ENCODE assay signal across 8 mouse cellular contexts in genomic region chr5:125111137-125111536, GRCm38 (mm10).
DNase-seq lines count a peak whose midpoint lies in the region; ATAC-seq and TF ChIP-seq lines count a peak whose summit lies in the region.

No protein-coding gene starts in this region.

- TF ChIP-seq EP300 in stomach, postnatal 0 days (optimal IDR thresholded peaks at IDR 0.05), result no peak

- no peaks in the 10 kb centered on the region for H3K27me3 ChIP-seq in kidney, adult 2 months (replicated peaks; ENCODE audit: control insufficient read depth, insufficient read depth, low read length)
- H3K27me3 ChIP-seq in forebrain, embryonic 16.5 days (replicated peaks; ENCODE audit: control insufficient read depth, insufficient read depth, low read length), result no peaks in the 10 kb centered on the region
- no peaks in the 10 kb centered on the region for H3K27me3 ChIP-seq in hindbrain, embryonic 11.5 days (ENCODE audit: control insufficient read depth, insufficient read depth, low read length)
- no peaks in the 10 kb centered on the region for H3K27me3 ChIP-seq in stomach, postnatal 0 days (ENCODE audit: control insufficient read depth, insufficient read depth, low read length)
- no peaks in the 10 kb centered on the region for H3K27me3 ChIP-seq in liver, embryonic 12.5 days (replicated peaks)

- H3K27ac ChIP-seq in kidney, adult 2 months (ENCODE audit: insufficient read depth, low read depth, low read length), result no peak overlapping the region
- H3K27ac ChIP-seq in forebrain, embryonic 16.5 days (ENCODE audit: low read length), result peak overlapping the region; percentile 84
- H3K27ac ChIP-seq in hindbrain, embryonic 11.5 days (ENCODE audit: low read depth, low read length), result peak overlapping the region; percentile 71
- 0 out of 2 replicates have a peak overlapping the region, but pooled peaks have one; percentile 8 for H3K27ac ChIP-seq in stomach, postnatal 0 days (replicated peaks)
- no peak overlapping the region for H3K27ac ChIP-seq in liver, embryonic 12.5 days

- peaks cover 5% of the 10 kb centered on the region; the same call in 1 of the 2 replicates for H3K4me1 ChIP-seq in kidney, adult 2 months (ENCODE audit: control insufficient read depth, insufficient read depth, low read length)
- peaks cover 33% of the 10 kb centered on the region for H3K4me1 ChIP-seq in forebrain, embryonic 16.5 days (replicated peaks; ENCODE audit: control insufficient read depth, insufficient read depth, low read length)
- H3K4me1 ChIP-seq in hindbrain, embryonic 11.5 days (replicated peaks; ENCODE audit: control insufficient read depth, insufficient read depth, low read length), result peaks cover 6% of the 10 kb centered on the region; the same call in 1 of the 2 replicates
- H3K4me1 ChIP-seq in stomach, postnatal 0 days (replicated peaks; ENCODE audit: control insufficient read depth, insufficient read depth), result peaks cover 5% of the 10 kb centered on the region; the same call in 1 of the 2 replicates
- peaks cover 15% of the 10 kb centered on the region; the same call in 1 of the 2 replicates for H3K4me1 ChIP-seq in liver, embryonic 12.5 days

- 56% methylated on average over 6 of the region's 6 CpGs for WGBS in kidney, adult 2 months
- 48% methylated on average over 6 of the region's 6 CpGs for WGBS in forebrain, embryonic 16.5 days
- WGBS in hindbrain, embryonic 11.5 days, result 44% methylated on average over 6 of the region's 6 CpGs
- 42% methylated on average over 6 of the region's 6 CpGs for WGBS in stomach, postnatal 0 days
- WGBS in liver, embryonic 12.5 days (ENCODE audit: insufficient replicate concordance), result 55% methylated on average over 6 of the region's 6 CpGs

- TF ChIP-seq POLR2A in kidney, adult 2 months (IDR thresholded peaks at IDR 0.05; ENCODE audit: low read depth, low read length), result no peak

- H3K9me3 ChIP-seq in forebrain, embryonic 16.5 days (ENCODE audit: control insufficient read depth, low read length), result no peaks in the 10 kb centered on the region
- no peaks in the 10 kb centered on the region for H3K9me3 ChIP-seq in hindbrain, embryonic 11.5 days (ENCODE audit: control insufficient read depth, low read length)
- no peaks in the 10 kb centered on the region for H3K9me3 ChIP-seq in stomach, postnatal 0 days (ENCODE audit: control insufficient read depth, low read length)
- no peaks in the 10 kb centered on the region for H3K9me3 ChIP-seq in liver, embryonic 12.5 days (replicated peaks)

- H3K4me3 ChIP-seq in kidney, adult 2 months (ENCODE audit: insufficient read depth, low read depth, low read length), result no peak overlapping the region
- no peak overlapping the region for H3K4me3 ChIP-seq in forebrain, embryonic 16.5 days (replicated peaks; ENCODE audit: low read length)
- H3K4me3 ChIP-seq in hindbrain, embryonic 11.5 days (ENCODE audit: low read depth, low read length), result no peak overlapping the region
- H3K4me3 ChIP-seq in stomach, postnatal 0 days (ENCODE audit: low read depth, low read length), result no peak overlapping the region
- H3K4me3 ChIP-seq in liver, embryonic 12.5 days, result no peak overlapping the region

- no peak for TF ChIP-seq CTCF in kidney, adult 2 months (conservative IDR thresholded peaks at IDR 0.05; ENCODE audit: insufficient read depth, insufficient read length, low read depth, low read length)
- no peak for TF ChIP-seq CTCF in stomach, postnatal 0 days (IDR thresholded peaks at IDR 0.05; ENCODE audit: low read depth)

- ATAC-seq in forebrain, embryonic 16.5 days, result peak; percentile 54; the same call in 1 of the 2 replicates
- ATAC-seq in hindbrain, embryonic 11.5 days (ENCODE audit: low FRiP score), result peak; percentile 77
- peak; percentile 36 for ATAC-seq in stomach, postnatal 0 days (ENCODE audit: low FRiP score, low TSS enrichment)
- no peak for ATAC-seq in liver, embryonic 12.5 days

- no peak overlapping the region for H3K9ac ChIP-seq in forebrain, embryonic 16.5 days (replicated peaks; ENCODE audit: low read depth, low read length)
- H3K9ac ChIP-seq in hindbrain, embryonic 11.5 days (ENCODE audit: low read depth, low read length), result 0 out of 2 replicates have a peak overlapping the region, but pooled peaks have one; percentile 29
- H3K9ac ChIP-seq in stomach, postnatal 0 days (ENCODE audit: low read length), result no peak overlapping the region
- H3K9ac ChIP-seq in liver, embryonic 12.5 days, result no peak overlapping the region

- no peaks in the 10 kb centered on the region for H3K36me3 ChIP-seq in kidney, adult 2 months (ENCODE audit: control insufficient read depth, insufficient read depth, low read length)
- H3K36me3 ChIP-seq in forebrain, embryonic 16.5 days (ENCODE audit: control insufficient read depth, insufficient read depth), result peaks cover 12% of the 10 kb centered on the region
- H3K36me3 ChIP-seq in hindbrain, embryonic 11.5 days (ENCODE audit: control insufficient read depth, insufficient read depth, low read length), result peaks cover 11% of the 10 kb centered on the region
- peaks cover 13% of the 10 kb centered on the region for H3K36me3 ChIP-seq in stomach, postnatal 0 days (ENCODE audit: control insufficient read depth, insufficient read depth, low read length)
- peaks cover 67% of the 10 kb centered on the region for H3K36me3 ChIP-seq in liver, embryonic 12.5 days

- no peak overlapping the region for H3K4me2 ChIP-seq in forebrain, embryonic 16.5 days (ENCODE audit: low read length)
- H3K4me2 ChIP-seq in hindbrain, embryonic 11.5 days (replicated peaks; ENCODE audit: low read depth, low read length), result no peak overlapping the region
- H3K4me2 ChIP-seq in stomach, postnatal 0 days (replicated peaks; ENCODE audit: low read depth), result no peak overlapping the region
- H3K4me2 ChIP-seq in liver, embryonic 12.5 days, result no peak overlapping the region

- DNase-seq in kidney, adult 2 months, result peak; percentile 47
- DNase-seq in kidney, adult 18-20 months, result no peak
- peak; percentile 72 for DNase-seq in MN1 (ENCODE audit: low spot score)
- peak; percentile 53 for DNase-seq in hindbrain, embryonic 11.5 days (ENCODE audit: low spot score)
- DNase-seq in lung, postnatal 14 days, result peak; percentile 60
- peak; percentile 61 for DNase-seq in stomach, postnatal 0 days (ENCODE audit: low spot score)

Comparison
In these comparisons a context has a peak if more than half of its experiments do, and no peak if none do; other contexts are left out.
1. H3K27ac ChIP-seq: peak in forebrain, embryonic 16.5 days (single experiment), hindbrain, embryonic 11.5 days (single experiment) and stomach, postnatal 0 days (single experiment); none in kidney, adult 2 months (single experiment) and liver, embryonic 12.5 days (single experiment).